Mouse (Mus musculus): ENCODE measurements around the gene Dnaic1.
"Not testable (repeated sequence)": the region's sequence is repeated elsewhere in the genome, so short reads cannot be mapped to it uniquely, and the experiment has no call there.

Gene Dnaic1

DNA sequence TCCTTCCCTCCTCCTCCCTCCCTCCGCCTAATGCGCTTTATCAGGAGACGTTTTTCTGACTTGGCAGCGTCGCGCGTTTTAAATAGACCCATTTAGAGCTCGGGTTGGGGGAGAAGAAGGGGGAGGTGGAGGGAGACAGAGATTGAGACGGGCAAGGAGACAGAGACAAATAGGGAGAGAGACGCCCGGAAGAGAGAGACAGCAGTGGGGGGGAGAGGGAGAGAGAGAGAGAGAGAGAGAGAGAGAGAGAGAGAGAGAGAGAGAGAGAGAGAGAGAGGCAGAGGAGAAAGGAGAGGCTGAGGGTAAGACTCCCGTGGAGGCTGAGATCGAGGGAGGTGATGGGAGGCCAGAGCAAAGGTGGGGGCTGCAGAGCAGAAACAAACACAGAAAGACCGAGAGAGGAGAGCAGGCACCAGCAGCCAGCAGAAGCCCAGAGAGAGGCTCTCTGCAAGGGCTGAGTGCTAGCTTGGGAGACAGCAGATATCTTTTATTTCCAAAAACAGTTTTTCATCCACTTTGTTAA lies 115.4 kb downstream of the Dnaic1 start:
- in situ Hi-C loops (cut with MboI; ENCODE audit: low sequenced_read_pairs) = not testable (repeated sequence)

DNA sequence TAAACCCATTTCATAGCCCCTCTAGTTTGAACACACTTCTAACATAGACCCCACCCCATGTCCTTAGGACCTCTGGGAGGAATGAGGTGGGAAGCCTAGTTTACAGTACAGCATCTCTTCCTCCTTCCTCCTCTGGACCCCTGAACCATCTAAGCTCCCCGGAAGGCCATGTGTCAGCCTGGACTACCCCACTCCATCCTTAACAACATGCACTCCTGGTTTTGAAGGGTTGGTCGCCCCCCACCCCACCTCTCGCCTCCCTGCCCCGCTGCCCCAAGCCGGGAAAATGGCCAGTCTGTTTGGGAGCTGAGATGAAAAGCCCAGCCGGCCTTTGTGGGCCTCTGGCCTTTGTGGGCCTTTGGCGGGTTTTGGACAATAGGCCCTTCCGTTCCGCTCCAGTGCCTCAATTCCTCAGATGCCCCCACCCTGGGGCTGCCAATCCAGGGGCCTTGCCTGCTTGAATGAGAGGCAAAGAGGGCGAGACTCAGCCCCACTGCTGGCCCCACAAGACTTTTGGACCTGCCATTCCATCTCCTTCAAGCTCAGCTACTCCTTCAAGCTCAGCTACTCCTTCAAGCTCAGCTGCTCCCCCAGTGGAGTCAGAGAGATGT lies 116.4 kb downstream of the Dnaic1 start:
- in situ Hi-C loops (cut with MboI; ENCODE audit: low sequenced_read_pairs) = not testable (repeated sequence)

All from CH12F3 (cell line).